Mouse (Mus musculus) neural tube, embryonic 11.5 days (tissue): ENCODE data around the gene Scg3. TPM values are rescaled to one million over a fixed set of nuclear protein-coding genes. Genes with fewer than 3 reads are reported as not detected.

Source experiments
- ATAC-seq: fragments of 200-750 bp; cut with Nextera tagmentation; 2 replicates; pipeline ENCODE4 v1.8.0; 2017; ENCODE audit warnings: moderate number of reproducible peaks, mild to moderate bottlenecking, moderate TSS enrichment, moderate library complexity; ENCODE audit not compliant: insufficient read depth, low FRiP score, low TSS enrichment
- DNase-seq: peaks from one replicate; pipeline ENCODE4 v3.0.0-alpha.2; 2015; ENCODE audit warnings: low spot score
- H3K27ac ChIP-seq: fragments of 300-500 bp; sonication (generic); 2 replicates; pipeline ENCODE4 v1.5.1; 2014; ENCODE audit warnings: low read depth, mild to moderate bottlenecking, low read length
- H3K27me3 ChIP-seq: fragments of 300-500 bp; sonication (generic); 2 replicates; pipeline ENCODE4 v1.6.1; 2014; ENCODE audit warnings: mild to moderate bottlenecking, low read length, mixed read lengths; ENCODE audit not compliant: control insufficient read depth, insufficient read depth
- H3K36me3 ChIP-seq: fragments of 300-500 bp; sonication (generic); 2 replicates; pipeline ENCODE4 v1.6.1; 2014; ENCODE audit warnings: mild to moderate bottlenecking, low read length, moderate library complexity, mixed read lengths; ENCODE audit not compliant: control insufficient read depth, insufficient read depth
- H3K4me1 ChIP-seq: fragments of 300-500 bp; sonication (generic); 2 replicates; pipeline ENCODE4 v1.6.1; 2014; ENCODE audit warnings: low read length, mixed read lengths; ENCODE audit not compliant: control insufficient read depth, insufficient read depth
- H3K4me2 ChIP-seq: fragments of 300-500 bp; sonication (generic); 2 replicates; pipeline ENCODE4 v1.6.1; 2014; ENCODE audit warnings: low read depth, mild to moderate bottlenecking, moderate library complexity
- H3K4me3 ChIP-seq: fragments of 300-500 bp; sonication (generic); 2 replicates; pipeline ENCODE4 v1.5.1; 2014; ENCODE audit warnings: low read depth, low read length
- H3K9ac ChIP-seq: fragments of 300-500 bp; sonication (generic); 2 replicates; pipeline ENCODE4 v1.6.1; 2014; ENCODE audit warnings: mild to moderate bottlenecking, low read length
- H3K9me3 ChIP-seq: fragments of 300-500 bp; sonication (generic); 2 replicates; pipeline ENCODE4 v1.6.1; 2016; ENCODE audit warnings: low read length; ENCODE audit not compliant: control insufficient read depth
- WGBS: fragments of 180-500 bp; shearing (Covaris S2); extraction: QIAGEN DNeasy Blood & Tissue Kit; methylation state at CpG from one replicate; pipeline ENCODE4 v1.1.7; 2014; 5-methylcytosine and 5-hydroxymethylcytosine counted together
- polyA plus RNA-seq: library from polyadenylated mRNA; unstranded; fragments of >200 nt; fragmentation: Nextera tagmentation; extraction: Ambion mirVana; gene quantifications from 2 replicates; pipeline ENCODE4 v1.2.1, GENCODE M21; 2014

Scg3 gene
- polyA plus RNA-seq, 1 experiment from 2014 or later = 62.4 TPM

GRCm38 (mm10) chr9:75600166-75600934 lies 83.5 kb downstream of the Scg3 start:
- 79% methylated on average over 7 of the region's 7 CpGs for WGBS
- no peak overlapping the region for H3K9ac ChIP-seq
- H3K9me3 ChIP-seq = no peaks in the 10 kb centered on the region
- no peak for DNase-seq
- ATAC-seq = no peak
- no peak overlapping the region for H3K4me2 ChIP-seq
- no peak overlapping the region for H3K4me3 ChIP-seq
- H3K4me1 ChIP-seq = no peaks in the 10 kb centered on the region
- no peaks in the 10 kb centered on the region for H3K27me3 ChIP-seq
- no peaks in the 10 kb centered on the region for H3K36me3 ChIP-seq
- no peak overlapping the region for H3K27ac ChIP-seq

- Histone ChIP-seq H3K4me3 (no peak overlapping the region), H3K4me2 (no peak overlapping the region), H3K27ac (no peak overlapping the region), H3K36me3 (peaks cover 3% of the 10 kb centered on the region; the same call in 1 of the 2 replicates), H3K9me3 (no peaks in the 10 kb centered on the region), H3K4me1 (no peaks in the 10 kb centered on the region), H3K27me3 (no peaks in the 10 kb centered on the region), H3K9ac (no peak overlapping the region)
- ATAC-seq = peak; percentile 50; the same call in 1 of the 2 replicates
- peak; percentile 42 for DNase-seq
- WGBS = 52% methylated on average over 5 of the region's 5 CpGs
Measured at GRCm38 (mm10) chr9:75599191-75599841, 84.5 kb downstream of the Scg3 start.

GRCm38 (mm10) chr9:75597596-75597995 lies 86.3 kb downstream of the Scg3 start:
- H3K9ac ChIP-seq = no peak overlapping the region
- DNase-seq = no peak
- H3K4me1 ChIP-seq = no peaks in the 10 kb centered on the region
- H3K27me3 ChIP-seq = no peaks in the 10 kb centered on the region
- H3K9me3 ChIP-seq = no peaks in the 10 kb centered on the region
- no peak for ATAC-seq
- H3K27ac ChIP-seq = no peak overlapping the region
- 79% methylated on average over 4 of the region's 4 CpGs for WGBS
- H3K4me2 ChIP-seq = no peak overlapping the region
- H3K4me3 ChIP-seq = no peak overlapping the region
- peaks cover 5% of the 10 kb centered on the region for H3K36me3 ChIP-seq

GRCm38 (mm10) chr9:75597036-75597435 lies 86.8 kb downstream of the Scg3 start:
- 94% methylated on average over 13 of the region's 13 CpGs for WGBS
- H3K27ac ChIP-seq = no peak overlapping the region
- H3K9ac ChIP-seq = no peak overlapping the region
- no peak overlapping the region for H3K4me2 ChIP-seq
- H3K4me1 ChIP-seq = no peaks in the 10 kb centered on the region
- H3K4me3 ChIP-seq = no peak overlapping the region
- ATAC-seq (no peak), DNase-seq (no peak)
- H3K27me3 ChIP-seq = no peaks in the 10 kb centered on the region
- H3K9me3 ChIP-seq = no peaks in the 10 kb centered on the region
- peaks cover 5% of the 10 kb centered on the region for H3K36me3 ChIP-seq

GRCm38 (mm10) chr9:75593481-75593880 lies 90.4 kb downstream of the Scg3 start:
- Histone ChIP-seq H3K36me3 (peaks cover 7% of the 10 kb centered on the region), H3K4me3 (no peak overlapping the region), H3K4me1 (no peaks in the 10 kb centered on the region), H3K9me3 (no peaks in the 10 kb centered on the region), H3K9ac (no peak overlapping the region), H3K4me2 (no peak overlapping the region), H3K27ac (no peak overlapping the region), H3K27me3 (no peaks in the 10 kb centered on the region)
- 88% methylated on average over 5 of the region's 5 CpGs for WGBS
- no peak for ATAC-seq
- no peak for DNase-seq

Other genes starting within 250 kb of the Scg3 start
- 47.0 and 50.9 TPM in 2 replicates for gene Leo1, start 242.5 kb downstream of the Scg3 start, polyA plus RNA-seq
- gene Tmod3, start 124.4 kb downstream of the Scg3 start, polyA plus RNA-seq = 113 and 117 TPM in 2 replicates
- gene Tmod2, start 72.7 kb downstream of the Scg3 start, polyA plus RNA-seq = 54.5 and 58.8 TPM in 2 replicates
- 15.9 and 16.6 TPM in 2 replicates for gene Lysmd2, start 58.3 kb downstream of the Scg3 start, polyA plus RNA-seq
- 6.5 and 8.7 TPM in 2 replicates for gene Bmp5, start 91.3 kb upstream of the Scg3 start, polyA plus RNA-seq